ENCODE assay signal across 17 mouse cellular contexts in the genomic region with DNA sequence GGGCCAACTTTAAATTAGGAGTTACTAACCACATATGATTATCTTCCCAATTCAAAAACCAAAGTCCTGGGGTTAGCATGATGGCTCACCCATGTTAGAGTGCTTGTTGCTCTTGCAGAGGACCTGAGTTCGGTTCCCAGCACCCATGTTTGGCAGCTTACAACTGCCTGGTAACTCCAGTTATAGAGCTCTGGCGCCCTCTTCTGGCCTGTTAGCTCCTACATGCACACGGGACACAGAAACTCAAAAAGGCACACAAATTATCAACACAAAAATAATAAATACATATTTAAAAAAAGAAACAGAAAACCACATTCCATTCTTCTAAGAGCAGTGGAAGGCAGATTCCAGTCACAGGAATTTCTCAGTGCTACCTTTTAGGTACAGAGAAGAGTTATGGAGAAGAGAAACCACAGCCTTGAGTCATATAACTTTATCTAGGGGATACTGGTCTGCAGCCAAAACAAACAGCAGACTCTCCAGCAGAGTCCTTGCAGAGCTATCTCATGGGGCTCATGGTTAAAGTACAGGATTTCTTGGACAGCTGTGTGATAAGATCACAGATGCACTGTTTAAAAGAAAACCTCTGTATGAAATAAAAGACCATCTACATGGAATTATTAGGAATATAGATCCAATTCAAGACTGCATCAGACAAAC. TPM values are rescaled to one million over a fixed set of nuclear protein-coding genes. Genes with fewer than 3 reads are reported as not detected.
DNase-seq lines count a peak whose midpoint lies in the region; ATAC-seq and TF ChIP-seq lines count a peak whose summit lies in the region.
"Had no signal": no experiment of that assay in that cellular context is flagged by ENCODE, and none has a peak within 500 bp of the region (broad histone marks: within the 10 kb centered on the region; RNA-seq: fewer than 3 reads in every experiment).

No protein-coding gene starts in this region.

- no peak overlapping the region for H3K9ac ChIP-seq in stomach, postnatal 0 days (ENCODE audit: low read length)
- H3K9ac ChIP-seq: midbrain, embryonic 15.5 days had no signal

- peaks cover 26% of the 10 kb centered on the region for H3K36me3 ChIP-seq in stomach, postnatal 0 days (ENCODE audit: control insufficient read depth, insufficient read depth, low read length)
- H3K36me3 ChIP-seq in thymus, adult 2 months (ENCODE audit: control insufficient read depth, insufficient read depth, low read length): peaks cover 45% of the 10 kb centered on the region

- ATAC-seq in stomach, postnatal 0 days (ENCODE audit: low FRiP score, low TSS enrichment): no peak
- ATAC-seq in megakaryocyte progenitor cell, adult 5-6 weeks (replicated peaks; ENCODE audit: poor library complexity): no peak
- ATAC-seq: midbrain, embryonic 15.5 days had no signal

- H3K4me2 ChIP-seq in stomach, postnatal 0 days (replicated peaks; ENCODE audit: low read depth): no peak overlapping the region
- H3K4me2 ChIP-seq: midbrain, embryonic 15.5 days had no signal

- no peak overlapping the region for H3K27ac ChIP-seq in gastrocnemius, adult 2 months
- no peak overlapping the region for H3K27ac ChIP-seq in stomach, postnatal 0 days (replicated peaks)
- no peak overlapping the region for H3K27ac ChIP-seq in thymus, adult 2 months (ENCODE audit: control insufficient read depth, insufficient read depth, low read length)
- H3K27ac ChIP-seq: midbrain, embryonic 15.5 days had no signal

- H3K4me3 ChIP-seq in gastrocnemius, adult 2 months: no peak overlapping the region
- H3K4me3 ChIP-seq in stomach, postnatal 0 days (ENCODE audit: low read depth, low read length): no peak overlapping the region
- no peak overlapping the region for H3K4me3 ChIP-seq in thymus, adult 2 months (ENCODE audit: control insufficient read depth, insufficient read depth, low read length)
- H3K4me3 ChIP-seq: midbrain, embryonic 15.5 days had no signal

- TF ChIP-seq EP300 in stomach, postnatal 0 days (optimal IDR thresholded peaks at IDR 0.05): no peak

- no peak for TF ChIP-seq POLR2A in thymus, adult 2 months (IDR thresholded peaks at IDR 0.05; ENCODE audit: control insufficient read depth, extremely low read depth, insufficient read depth, low read length, poor library complexity)

- H3K27me3 ChIP-seq in stomach, postnatal 0 days (ENCODE audit: control insufficient read depth, insufficient read depth, low read length): no peaks in the 10 kb centered on the region
- H3K27me3 ChIP-seq in thymus, adult 2 months (ENCODE audit: control insufficient read depth, insufficient read depth, low read length): no peaks in the 10 kb centered on the region
- H3K27me3 ChIP-seq: midbrain, embryonic 15.5 days had no signal

- WGBS in stomach, postnatal 0 days: 92% methylated on average over 3 of the region's 3 CpGs
- WGBS in thymus, adult 2 months: 99% methylated on average over 3 of the region's 3 CpGs

- TF ChIP-seq CTCF in gastrocnemius, adult 2 months (IDR thresholded peaks at IDR 0.05): peak; percentile 33; the same call in 1 of the 2 replicates
- peak; percentile 43; the same call in 1 of the 2 replicates for TF ChIP-seq CTCF in stomach, postnatal 0 days (IDR thresholded peaks at IDR 0.05; ENCODE audit: low read depth)
- TF ChIP-seq CTCF in thymus, adult 2 months (IDR thresholded peaks at IDR 0.05; ENCODE audit: borderline replicate concordance, control insufficient read depth, extremely low read depth, insufficient read depth, low read length, poor library complexity): no peak

- DNase-seq in gastrocnemius, adult 2 months: no peak
- DNase-seq in gastrocnemius, adult 18-20 months (ENCODE audit: low spot score): no peak
- peak; percentile 11 for DNase-seq in retina, postnatal 1 day
- no peak for DNase-seq in retina, embryonic 14.5 days (ENCODE audit: low spot score)
- peak; percentile 64 for DNase-seq in NIH3T3 (ENCODE audit: low read depth)
- no peak for DNase-seq in stomach, postnatal 0 days (ENCODE audit: low spot score)
- DNase-seq in thymus, adult 2 months: no peak
- DNase-seq: gastrocnemius, postnatal 36 days; heart, postnatal 10 days; thymus, postnatal 36 days had no signal

- intact Hi-C loops in gastrocnemius, adult 2 months (cut with DNase I): loop anchor here (2.0 kb wide), 1 partner anchor 65 kb away; the partner anchor contains the start of gene Rnf216

- H3K4me1 ChIP-seq in stomach, postnatal 0 days (replicated peaks; ENCODE audit: control insufficient read depth, insufficient read depth): no peaks in the 10 kb centered on the region
- no peaks in the 10 kb centered on the region; the same call in 1 of the 2 replicates for H3K4me1 ChIP-seq in thymus, adult 2 months (replicated peaks; ENCODE audit: control insufficient read depth, insufficient read depth, low read length)

- 0 out of 2 replicates have a peak, but pooled peaks cover 7% of the 10 kb centered on the region for H3K9me3 ChIP-seq in stomach, postnatal 0 days (ENCODE audit: control insufficient read depth, low read length)
- H3K9me3 ChIP-seq: midbrain, embryonic 15.5 days had no signal

RNA-seq across cellular contexts. Expression of gene Rbak, which starts 2.9 kb away (rescaled TPM):
- 1 to 10 TPM; 3.6 to 4.0 TPM for total RNA-seq in gastrocnemius, adult 2 months (2021)
- total RNA-seq in gastrocnemius, adult 18-20 months (2021): 1 to 10 TPM; 2.4 to 2.9 TPM
- polyA plus RNA-seq in stomach, postnatal 0 days (2015; fragmentation: Nextera tagmentation; extraction: Ambion mirVana): 4.2 and 5.2 TPM in 2 replicates
- total RNA-seq in megakaryocyte progenitor cell, adult 5-6 weeks (2015): 5.9 and 6.2 TPM in 2 replicates
- 8.7 and 10.0 TPM in 2 replicates for total RNA-seq in megakaryocyte progenitor cell, adult 5-6 weeks (2017)
- 6.4 and 7.5 TPM in 2 replicates for polyA plus RNA-seq in thymus, adult 2 months (2012; rRNA removed)

RNA-seq across cellular contexts. Expression of gene Spdye4b, which starts 3.1 kb away (rescaled TPM):
- not detected for total RNA-seq in gastrocnemius, adult 2 months (2021)
- total RNA-seq in gastrocnemius, adult 18-20 months (2021): not detected
- not detected in 2 replicates for polyA plus RNA-seq in stomach, postnatal 0 days (2015; fragmentation: Nextera tagmentation; extraction: Ambion mirVana)
- total RNA-seq in megakaryocyte progenitor cell, adult 5-6 weeks (2015): not detected in 2 replicates
- not detected in 2 replicates for total RNA-seq in megakaryocyte progenitor cell, adult 5-6 weeks (2017)
- 0.08 TPM in 1 of 2 replicates, not detected in the other for polyA plus RNA-seq in thymus, adult 2 months (2012; rRNA removed)
- total RNA-seq: gastrocnemius, postnatal 36 days; heart, postnatal 10 days; layer of hippocampus, adult 8-10 months had no signal
- polyA plus RNA-seq: intestine, embryonic 14.5 days; limb, embryonic 11.5 days; midbrain, embryonic 15.5 days; spleen, adult 2 months had no signal

RNA-seq across cellular contexts. Expression of gene Olfr718-ps1, which starts 30.3 kb away (rescaled TPM):
- total RNA-seq in gastrocnemius, adult 2 months (2021): not detected
- total RNA-seq in gastrocnemius, adult 18-20 months (2021): not detected
- polyA plus RNA-seq in stomach, postnatal 0 days (2015; fragmentation: Nextera tagmentation; extraction: Ambion mirVana): not detected in 2 replicates
- total RNA-seq in megakaryocyte progenitor cell, adult 5-6 weeks (2015): not detected in 2 replicates
- total RNA-seq in megakaryocyte progenitor cell, adult 5-6 weeks (2017): not detected in 2 replicates
- polyA plus RNA-seq in thymus, adult 2 months (2012; rRNA removed): not detected in 2 replicates
- total RNA-seq: gastrocnemius, postnatal 36 days had no signal
- polyA plus RNA-seq: intestine, embryonic 14.5 days; limb, embryonic 11.5 days; lung, embryonic 16.5 days; spleen, adult 2 months had no signal

RNA-seq across cellular contexts. Expression of gene Spdye4a, which starts 49.0 kb away (rescaled TPM):
- total RNA-seq in gastrocnemius, adult 2 months (2021): not detected
- total RNA-seq in gastrocnemius, adult 18-20 months (2021): not detected
- 0.05 TPM in 1 of 2 replicates, not detected in the other for polyA plus RNA-seq in stomach, postnatal 0 days (2015; fragmentation: Nextera tagmentation; extraction: Ambion mirVana)
- total RNA-seq in megakaryocyte progenitor cell, adult 5-6 weeks (2015): not detected in 2 replicates
- total RNA-seq in megakaryocyte progenitor cell, adult 5-6 weeks (2017): not detected in 2 replicates
- not detected in 2 replicates for polyA plus RNA-seq in thymus, adult 2 months (2012; rRNA removed)
- total RNA-seq: gastrocnemius, postnatal 36 days; heart, postnatal 10 days; layer of hippocampus, adult 8-10 months had no signal
- polyA plus RNA-seq: intestine, embryonic 14.5 days; limb, embryonic 11.5 days; lung, embryonic 16.5 days; midbrain, embryonic 15.5 days; spleen, adult 2 months had no signal

RNA-seq across cellular contexts. Expression of gene Zfp12, which starts 57.3 kb away (rescaled TPM):
- total RNA-seq in gastrocnemius, adult 2 months (2021): 1 to 10 TPM; 7.1 to 8.0 TPM
- 1 to 10 TPM; 6.7 to 7.7 TPM for total RNA-seq in gastrocnemius, adult 18-20 months (2021)
- polyA plus RNA-seq in stomach, postnatal 0 days (2015; fragmentation: Nextera tagmentation; extraction: Ambion mirVana): 4.2 and 4.5 TPM in 2 replicates
- total RNA-seq in megakaryocyte progenitor cell, adult 5-6 weeks (2015): 4.5 and 5.2 TPM in 2 replicates
- 11.1 and 12.0 TPM in 2 replicates for total RNA-seq in megakaryocyte progenitor cell, adult 5-6 weeks (2017)
- 24.8 and 32.9 TPM in 2 replicates for polyA plus RNA-seq in thymus, adult 2 months (2012; rRNA removed)

Comparison
In these comparisons a context has a peak if more than half of its experiments do, and no peak if none do; other contexts are left out.
1. DNase-seq: peak in retina, postnatal 1 day (single experiment) and NIH3T3 (single experiment); none in gastrocnemius, adult 2 months (single experiment), gastrocnemius, adult 18-20 months (single experiment), retina, embryonic 14.5 days (single experiment), stomach, postnatal 0 days (single experiment) and thymus, adult 2 months (single experiment).